Mouse (Mus musculus): Measurements from ENCODE around the gene Cpne6.
A peak's percentile ranks its signal among the peaks of the same experiment; 100 is the strongest.

Gene Cpne6

DNA sequence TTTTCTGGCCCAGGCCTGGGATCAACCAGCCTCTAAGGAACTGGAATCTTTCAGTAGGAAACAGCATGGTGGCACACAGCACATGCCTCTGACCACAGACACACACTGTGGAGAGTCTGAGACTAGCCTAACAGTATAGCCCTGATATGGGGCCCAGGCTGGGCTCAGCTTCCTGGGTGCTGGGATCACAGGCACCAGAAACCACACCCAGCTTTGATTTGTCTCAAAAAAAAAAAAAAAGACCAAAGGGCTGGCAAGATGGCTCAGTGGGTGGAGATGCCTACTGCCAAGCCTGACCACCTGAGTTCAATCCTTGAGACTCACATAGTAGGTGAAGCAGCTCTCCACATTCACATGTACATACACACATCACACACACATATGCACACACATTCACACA lies 44.4 kb downstream of the Cpne6 start:
- DNase-seq (ENCODE audit: extremely low read depth, low read depth) = no peak

DNA sequence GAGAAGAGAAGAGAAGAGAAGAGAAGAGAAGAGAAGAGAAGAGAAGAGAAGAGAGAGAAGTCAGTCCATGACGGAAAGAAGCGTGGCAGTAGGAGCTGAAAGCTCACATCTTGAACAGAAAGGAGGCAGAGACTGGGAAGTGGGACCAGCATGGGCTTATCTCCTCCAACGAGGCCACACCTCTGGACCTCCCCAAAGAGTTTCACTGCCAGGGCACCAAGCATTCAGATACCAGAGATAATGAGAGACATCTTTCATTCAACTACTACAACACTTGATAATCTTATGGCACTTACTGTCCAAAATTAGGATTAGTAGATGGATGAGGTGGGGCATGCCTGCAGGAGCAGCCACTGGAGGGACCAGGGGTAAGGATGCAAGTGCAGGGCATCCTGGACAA lies 45.5 kb downstream of the Cpne6 start:
- no peak for DNase-seq (ENCODE audit: extremely low read depth, low read depth)

DNA sequence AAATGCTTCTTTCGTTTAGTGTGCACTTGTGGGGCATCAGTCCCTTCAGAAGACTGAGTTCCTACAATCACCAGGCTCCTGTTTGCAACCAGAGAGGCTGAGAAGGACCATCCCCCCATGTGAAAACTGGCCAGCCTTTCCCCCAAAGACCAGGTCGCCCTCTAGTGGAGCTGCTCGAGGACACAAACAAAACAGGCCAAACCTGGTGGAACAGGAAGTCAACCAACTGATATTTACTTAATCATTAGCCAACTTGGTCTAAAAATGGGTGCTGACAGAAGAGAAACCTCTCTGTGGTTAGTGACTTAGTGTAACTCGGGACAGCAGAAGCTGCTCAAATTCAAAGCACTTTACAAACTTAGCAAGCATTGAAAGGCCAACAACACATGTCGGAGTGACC lies 46.8 kb downstream of the Cpne6 start:
- peak; percentile 88 for DNase-seq (ENCODE audit: extremely low read depth, low read depth)

DNA sequence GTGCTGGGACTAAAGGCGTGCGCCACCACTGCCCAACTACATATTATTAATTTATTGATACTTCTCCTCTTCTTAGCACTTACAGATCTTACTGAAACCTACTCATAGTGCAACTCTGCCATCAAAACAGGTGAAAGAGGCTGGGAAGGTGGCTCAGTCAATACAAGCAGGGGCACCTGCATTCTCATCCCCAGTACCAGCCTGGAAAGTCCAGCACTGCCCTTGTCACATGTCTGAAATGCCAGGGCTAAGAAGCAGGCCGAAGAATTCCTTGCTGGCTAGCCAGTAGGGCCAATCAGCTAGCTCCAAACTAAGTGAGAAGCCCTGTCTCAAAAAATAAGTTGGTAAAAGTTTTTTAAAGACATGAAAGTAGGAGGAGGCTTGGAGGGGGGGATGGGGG lies 47.3 kb downstream of the Cpne6 start:
- DNase-seq (ENCODE audit: extremely low read depth, low read depth) = no peak

DNA sequence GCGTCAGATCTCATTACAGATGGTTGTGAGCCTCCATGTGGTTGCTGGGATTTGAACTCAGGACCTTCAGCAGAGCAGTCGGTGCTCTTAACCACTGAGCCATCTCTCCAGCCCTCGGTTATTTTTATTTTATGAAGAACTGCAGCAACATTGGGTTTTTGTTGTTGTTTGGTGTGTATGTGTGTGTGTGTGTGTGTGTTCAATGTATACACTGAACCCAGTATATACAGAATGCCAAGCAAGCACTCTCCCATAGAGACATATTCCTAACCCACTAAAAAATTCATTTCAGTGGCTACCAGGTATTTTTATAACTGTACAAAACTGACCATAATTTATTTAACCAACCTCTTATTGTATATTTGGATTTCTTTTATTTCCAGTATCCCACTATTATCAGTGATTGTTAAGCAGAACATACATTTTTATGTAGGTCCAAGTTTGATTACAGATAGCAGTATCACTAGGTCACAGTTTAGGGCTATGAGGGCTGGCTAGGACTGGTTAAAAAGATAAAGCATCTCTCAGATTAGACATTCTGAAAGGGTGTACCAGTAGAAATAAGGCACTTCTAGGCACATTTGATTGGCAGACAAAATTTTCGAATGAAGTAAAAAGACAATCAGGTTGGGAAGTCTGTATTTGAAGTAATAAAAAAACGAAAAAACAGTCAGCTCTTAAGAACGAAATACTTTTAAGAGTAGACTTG lies 48.6 kb downstream of the Cpne6 start:
- no peak for DNase-seq (ENCODE audit: extremely low read depth, low read depth)

DNA sequence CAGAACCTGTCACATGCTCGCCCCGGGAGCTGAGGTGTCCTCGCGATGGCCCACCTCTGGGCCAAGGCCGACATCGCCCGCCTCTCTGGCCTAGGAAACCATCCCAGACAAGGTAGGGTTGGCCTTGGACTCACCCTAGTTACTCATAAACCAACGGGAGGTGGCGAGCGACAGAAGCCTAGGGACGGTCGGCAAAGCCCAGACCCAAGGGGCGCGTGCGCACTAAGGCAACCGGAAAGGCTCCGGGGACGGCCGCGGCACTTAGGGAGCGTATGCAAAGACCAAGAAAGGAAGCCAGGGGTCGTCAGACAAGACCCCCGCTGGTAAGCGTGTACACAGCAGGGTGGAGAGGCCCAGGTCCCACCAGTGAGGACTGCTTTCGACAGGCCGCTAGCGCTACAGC lies 49.6 kb downstream of the Cpne6 start, which contains the start of gene Dcaf11:
Dcaf11 (plus strand) TSS at position 208 of the 403 bp plus-strand sequence.
- peak; percentile 83 for DNase-seq (ENCODE audit: extremely low read depth, low read depth)

DNA sequence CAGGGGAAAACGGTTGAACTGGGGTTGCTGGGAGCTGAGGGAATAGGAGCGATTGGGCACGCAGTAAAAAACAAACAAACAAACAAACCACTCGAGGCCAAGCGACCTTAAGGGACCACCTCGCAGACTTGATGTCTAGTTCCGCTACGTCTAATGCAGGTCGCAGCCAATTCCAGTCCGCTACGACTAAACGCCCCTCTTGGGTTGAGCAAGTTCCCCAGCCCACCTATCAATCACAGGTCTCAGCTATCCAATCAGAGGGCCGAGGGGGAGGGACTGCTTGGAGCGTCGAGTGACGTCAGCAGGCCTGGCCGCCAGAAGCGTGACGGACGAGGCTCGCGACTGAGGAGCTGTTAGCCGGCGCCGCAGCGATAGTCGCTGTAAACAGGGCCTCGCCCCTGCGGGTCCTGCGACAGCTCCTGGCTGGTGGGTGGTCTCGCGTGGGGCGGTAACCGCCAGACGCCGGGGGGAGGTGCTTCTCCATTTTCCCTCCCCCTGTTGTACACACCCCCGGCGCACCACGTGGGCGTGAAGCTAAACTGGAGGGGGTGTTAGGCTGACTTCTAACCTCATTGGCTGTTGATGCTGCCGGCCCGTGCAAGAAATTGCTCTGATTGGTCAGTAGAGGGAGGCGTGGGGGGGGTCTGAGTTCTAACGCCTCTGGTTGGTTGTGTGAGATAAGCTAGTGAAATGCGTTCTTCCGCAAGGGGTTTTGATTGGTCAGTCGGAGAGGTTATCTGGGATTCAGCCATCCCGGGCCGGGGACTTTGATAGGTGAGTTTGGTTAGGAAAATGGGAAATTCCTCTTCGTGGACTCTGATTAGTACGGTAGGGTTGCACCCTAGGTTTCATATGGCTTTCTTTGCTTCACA lies 50.2 kb downstream of the Cpne6 start, which contains the start of gene A730061H03Rik:
A730061H03Rik (minus strand) TSS at position 205 of the 872 bp plus-strand sequence.
- peak; percentile 99 for DNase-seq (ENCODE audit: extremely low read depth, low read depth)

DNA sequence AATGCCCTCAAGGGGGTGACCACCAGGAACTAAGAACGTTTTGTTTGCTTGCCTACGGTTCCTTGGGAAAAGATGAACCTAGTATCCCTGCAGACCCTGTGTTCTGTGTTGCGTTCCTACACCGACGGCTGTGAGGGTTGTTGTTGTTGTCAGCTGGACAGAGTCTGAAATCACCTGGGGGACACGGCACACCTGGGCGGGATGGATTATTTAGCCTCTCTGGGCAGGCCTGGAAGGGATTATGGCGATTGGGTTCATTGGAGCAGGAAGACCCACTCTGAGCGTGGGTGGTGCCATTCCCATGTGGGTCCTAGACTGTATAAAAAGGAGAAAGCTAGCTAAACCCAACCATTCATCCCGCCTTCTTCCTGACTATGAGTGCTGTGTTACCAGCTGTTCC lies 51.6 kb downstream of the Cpne6 start:
- DNase-seq (ENCODE audit: extremely low read depth, low read depth) = no peak

DNA sequence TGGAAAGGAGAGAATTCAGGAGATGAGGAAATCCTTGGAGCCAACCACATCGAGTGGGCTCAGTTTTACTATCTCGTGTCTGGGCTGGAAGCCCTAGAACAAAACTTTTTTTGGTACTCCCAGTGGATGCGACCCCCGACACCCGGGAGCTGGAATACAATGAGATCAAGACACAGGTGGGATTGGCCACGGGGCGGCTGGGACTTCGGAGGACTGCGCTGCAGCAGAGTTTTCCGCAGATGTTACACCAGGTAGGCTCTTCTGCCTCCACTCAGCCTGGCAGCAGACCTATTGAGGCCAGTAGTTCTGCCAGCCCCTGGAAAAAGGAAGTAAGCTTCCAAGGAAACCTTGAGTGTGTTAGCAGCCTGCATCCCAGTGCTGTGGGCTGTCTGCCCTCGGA lies 53.0 kb downstream of the Cpne6 start:
- DNase-seq (ENCODE audit: extremely low read depth, low read depth) = no peak

DNA sequence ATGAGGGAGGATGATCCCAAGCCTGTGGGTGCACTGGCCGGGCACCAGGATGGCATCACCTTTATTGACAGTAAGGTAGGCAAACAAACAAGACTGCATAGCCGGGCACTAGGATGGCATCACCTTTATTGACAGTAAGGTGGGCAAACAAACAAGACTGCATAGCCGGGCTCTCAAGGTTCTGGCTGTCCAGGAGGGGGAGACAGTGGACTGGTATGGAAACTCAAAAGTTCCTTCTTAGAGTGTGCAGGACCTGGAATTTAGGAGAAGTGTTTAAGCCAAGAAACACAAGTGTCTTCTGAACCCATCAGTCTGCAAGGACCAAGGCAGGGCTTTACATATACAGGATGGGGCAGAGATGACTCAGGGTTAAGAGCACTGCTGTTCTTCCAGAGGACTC lies 55.5 kb downstream of the Cpne6 start:
- DNase-seq (ENCODE audit: extremely low read depth, low read depth) = no peak

Data from MEL-GATA-1-ER (cell line).